Mouse (Mus musculus) fibroblast of lung, adult 2 months (primary cell): ENCODE measurements at regions not wholly inside any gene's neighbourhood (a gene's known extent, or its start where the extent isn't known, plus 50 kb on each side); places are given as distances from the start of the nearest gene placed in this dataset.

ENCODE experiments used
- DNase-seq: peaks from one replicate; pipeline ENCODE4 v3.0.0-alpha.2; 2011; ENCODE audit warnings: low read depth

DNA sequence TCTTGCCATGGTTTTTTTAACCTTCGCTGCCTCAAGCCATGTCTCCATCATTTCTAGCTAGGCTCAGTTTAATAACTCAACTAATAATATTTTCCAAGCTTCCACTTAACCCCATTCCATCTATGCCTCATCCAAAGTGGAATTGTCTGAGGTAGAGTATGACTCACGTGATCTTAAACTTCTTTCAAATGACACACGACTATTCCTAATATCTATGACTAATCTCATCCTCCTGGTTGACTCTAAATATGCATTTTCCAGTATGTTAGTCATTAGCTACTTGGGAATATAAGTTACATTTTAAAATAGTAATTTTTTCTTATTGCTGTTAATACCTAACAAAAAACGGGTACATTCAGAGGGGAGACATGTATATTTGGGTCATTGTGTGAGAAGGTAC, 524.8 kb upstream of the Pappa start:
- no peak for DNase-seq

DNA sequence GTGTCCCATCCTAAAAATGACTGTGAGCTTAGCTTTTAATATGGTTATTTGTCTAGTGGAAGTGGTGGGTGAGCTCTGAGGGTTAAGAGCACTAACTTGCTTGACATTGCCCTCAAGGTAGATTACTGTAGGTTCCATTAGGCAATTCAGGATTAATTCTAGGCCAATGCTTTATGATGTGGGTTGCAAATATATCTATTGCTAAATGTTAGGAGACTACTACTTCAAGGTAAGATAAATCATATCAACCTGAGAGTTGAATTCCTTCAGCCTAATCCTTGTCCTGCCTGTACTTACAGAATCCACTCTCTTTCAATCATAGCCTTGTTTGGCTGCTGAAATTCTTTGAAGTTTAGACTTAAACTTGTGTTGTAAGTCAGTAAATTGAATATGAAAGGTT, 501.2 kb upstream of the Pappa start:
- DNase-seq: no peak

GRCm38 (mm10) chr4:64632189-64632588, 491.8 kb upstream of the Pappa start:
- DNase-seq: no peak

- peak; percentile 82 for DNase-seq
Measured at GRCm38 (mm10) chr4:64635256-64635962, 488.6 kb upstream of the Pappa start.

DNA sequence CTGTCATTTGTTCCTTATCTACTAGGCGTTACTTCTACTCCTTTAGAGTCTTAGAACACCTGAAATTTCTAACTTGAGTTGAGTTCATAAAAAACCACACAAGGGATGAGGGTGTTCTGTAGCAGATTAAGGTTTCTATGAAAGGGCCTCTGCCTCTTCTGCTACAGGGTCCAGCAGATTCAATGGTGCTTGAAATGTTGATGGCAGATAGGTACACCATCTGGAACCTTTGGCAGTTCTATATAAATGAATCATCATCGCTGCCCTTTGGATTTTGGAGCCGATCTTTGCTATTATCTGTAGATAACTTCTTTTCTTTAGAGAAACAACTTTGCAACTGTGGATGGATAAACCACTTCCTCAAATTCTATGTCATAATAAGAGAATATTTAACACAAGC, 483.9 kb upstream of the Pappa start:
- no peak for DNase-seq

- peak; percentile 67 for DNase-seq
Measured at GRCm38 (mm10) chr4:64640976-64641375, 483.0 kb upstream of the Pappa start.

GRCm38 (mm10) chr4:64645141-64645540, 478.8 kb upstream of the Pappa start:
- no peak for DNase-seq

- DNase-seq: no peak
Measured at GRCm38 (mm10) chr4:64654157-64654556, 469.8 kb upstream of the Pappa start.

DNA sequence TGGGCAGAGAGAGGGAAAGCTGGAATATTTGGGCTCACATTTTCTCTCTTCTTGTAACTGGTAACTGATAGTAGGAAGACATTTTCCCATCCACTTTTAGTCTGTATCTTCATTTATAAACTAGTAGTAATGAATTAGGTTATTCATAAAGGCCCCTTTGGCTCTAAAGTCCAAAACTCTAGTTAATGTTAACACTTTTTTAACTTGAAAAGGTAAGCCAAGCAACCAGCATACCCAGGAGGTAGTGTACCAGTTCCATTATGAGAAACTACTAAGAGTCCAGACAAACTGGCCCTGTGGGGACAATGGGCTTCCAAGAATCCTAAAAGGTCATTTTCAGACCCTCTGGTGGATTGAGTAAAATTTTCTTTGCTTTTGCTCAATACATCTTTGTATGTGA, 468.4 kb upstream of the Pappa start:
- no peak for DNase-seq

DNA sequence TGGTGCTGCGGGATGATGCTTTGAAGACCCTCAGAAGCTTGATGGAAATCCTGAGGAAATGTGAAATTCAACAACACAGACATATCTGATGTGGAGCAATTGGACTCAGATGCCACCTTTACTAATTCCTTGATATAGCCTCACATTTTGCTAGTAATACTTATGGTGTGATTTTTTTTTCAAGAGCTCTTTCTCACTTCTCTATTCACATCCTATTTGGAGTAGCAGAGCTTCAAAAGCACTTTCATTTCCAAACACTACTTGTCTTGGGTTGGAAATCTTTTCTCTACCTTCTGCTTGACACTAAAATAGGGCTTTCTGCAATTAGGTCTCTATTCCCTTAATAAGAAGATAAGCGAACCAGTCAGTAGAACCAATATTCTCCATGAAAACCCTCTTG, 460.3 kb upstream of the Pappa start:
- DNase-seq: no peak

DNA sequence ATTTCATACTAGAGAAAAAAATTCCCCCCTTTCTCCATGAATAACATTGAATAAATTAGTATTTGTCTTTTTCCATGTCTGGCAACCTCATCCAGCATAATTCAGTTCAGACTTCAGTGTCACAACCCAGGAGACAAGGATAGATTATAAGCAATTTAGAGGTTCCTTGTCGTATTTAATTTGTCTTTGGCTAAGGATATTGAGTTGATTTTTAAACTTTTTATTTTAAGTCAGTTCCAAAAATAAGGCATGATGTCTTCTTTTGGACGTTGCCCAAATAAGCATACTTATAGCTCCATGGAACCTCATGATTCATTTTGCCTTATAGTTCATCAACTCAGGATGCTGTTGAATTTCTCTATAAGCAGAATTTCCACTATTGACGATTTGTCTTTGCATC, 456.0 kb upstream of the Pappa start:
- DNase-seq: no peak

DNA sequence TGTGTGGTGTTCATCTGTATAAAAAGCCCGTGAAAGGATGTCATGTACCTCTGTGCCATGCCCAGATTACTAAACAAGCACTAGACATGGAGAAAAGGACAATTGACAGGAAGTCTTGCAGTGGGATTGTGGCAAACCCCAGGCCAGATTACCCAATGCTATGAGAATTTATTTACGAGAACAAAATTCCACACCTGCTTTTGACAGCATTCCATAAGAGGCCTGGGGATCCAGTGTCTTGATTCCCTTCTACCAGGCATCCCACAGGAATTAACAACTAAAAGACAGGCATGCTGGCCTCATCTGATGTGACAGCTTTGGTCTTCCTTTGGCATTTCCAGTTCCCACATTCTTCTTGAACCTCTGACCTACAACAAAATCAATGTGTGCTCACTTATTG, 454.3 kb upstream of the Pappa start:
- no peak for DNase-seq

DNA sequence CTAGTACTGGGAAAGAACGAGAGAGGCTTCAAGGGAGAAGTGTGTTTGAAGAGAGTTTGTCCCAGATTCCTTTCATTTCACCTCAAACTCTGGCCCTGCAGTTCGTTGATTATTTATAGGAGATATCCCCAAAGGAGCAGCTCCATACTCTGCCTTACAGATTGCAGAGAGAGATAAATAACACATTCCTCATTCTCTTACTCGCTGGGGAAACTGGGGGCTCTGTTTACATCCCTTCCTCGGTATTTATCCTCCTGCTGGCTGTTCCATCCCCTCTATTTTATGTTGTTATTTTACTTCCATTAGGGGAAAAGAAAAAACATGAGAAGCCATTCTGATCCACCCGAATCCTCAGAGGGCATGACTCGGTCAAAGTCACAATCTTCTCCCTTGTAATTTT, 447.5 kb upstream of the Pappa start:
- DNase-seq: no peak

GRCm38 (mm10) chr4:64676881-64677280, 447.1 kb upstream of the Pappa start:
- DNase-seq: no peak

GRCm38 (mm10) chr4:64684654-64685053, 439.3 kb upstream of the Pappa start:
- DNase-seq: no peak

- no peak for DNase-seq
Measured at GRCm38 (mm10) chr4:64696134-64696533, 427.8 kb upstream of the Pappa start.

DNA sequence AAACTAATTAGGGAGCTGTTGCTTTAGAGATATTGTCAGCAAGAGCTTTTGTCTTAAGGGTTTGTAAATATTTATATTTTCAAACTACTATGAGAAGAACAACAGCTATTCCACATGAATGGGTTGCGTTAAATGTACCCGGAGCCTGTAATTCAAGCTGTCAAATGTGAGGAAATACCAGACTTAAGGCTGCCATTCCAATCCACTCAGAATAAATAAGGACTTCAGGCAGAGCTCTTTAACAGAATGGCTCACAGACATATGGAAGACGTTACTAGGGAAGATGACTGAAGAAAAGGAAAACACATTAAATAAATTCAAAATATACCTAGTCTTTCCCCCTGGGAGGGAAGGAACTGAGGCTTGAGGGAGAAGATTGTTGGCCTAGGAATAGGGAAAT, 400.7 kb upstream of the Pappa start:
- DNase-seq: no peak

GRCm38 (mm10) chr4:64724851-64725250, 399.1 kb upstream of the Pappa start:
- peak; percentile 65 for DNase-seq

GRCm38 (mm10) chr4:64755986-64756385, 368.0 kb upstream of the Pappa start:
- no peak for DNase-seq

GRCm38 (mm10) chr4:64768610-64769009, 355.4 kb upstream of the Pappa start:
- no peak for DNase-seq

GRCm38 (mm10) chr4:64803886-64804285, 320.1 kb upstream of the Pappa start:
- peak; percentile 36 for DNase-seq

DNA sequence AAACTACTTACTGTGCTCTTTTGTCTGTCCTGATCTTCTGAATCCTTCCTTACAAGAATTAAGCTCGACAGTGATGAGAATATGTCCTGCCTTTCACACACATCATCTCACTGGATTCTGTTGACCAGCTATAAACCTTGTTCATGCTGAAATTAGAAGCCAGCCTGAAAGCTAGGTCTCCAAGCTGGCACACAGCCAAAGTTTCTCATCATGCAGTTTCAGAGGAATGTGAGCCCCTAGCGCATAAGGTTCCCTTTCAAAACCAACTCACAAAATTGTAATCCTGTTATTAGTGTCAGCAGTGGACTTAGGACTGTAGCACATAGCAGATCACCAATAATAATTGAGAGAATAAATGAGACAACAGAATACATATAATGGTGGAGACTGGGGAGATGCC, 319.0 kb upstream of the Pappa start:
- no peak for DNase-seq

GRCm38 (mm10) chr4:64807148-64807547, 316.8 kb upstream of the Pappa start:
- no peak for DNase-seq

- no peak for DNase-seq
Measured at GRCm38 (mm10) chr4:64811974-64812373, 312.0 kb upstream of the Pappa start.

DNA sequence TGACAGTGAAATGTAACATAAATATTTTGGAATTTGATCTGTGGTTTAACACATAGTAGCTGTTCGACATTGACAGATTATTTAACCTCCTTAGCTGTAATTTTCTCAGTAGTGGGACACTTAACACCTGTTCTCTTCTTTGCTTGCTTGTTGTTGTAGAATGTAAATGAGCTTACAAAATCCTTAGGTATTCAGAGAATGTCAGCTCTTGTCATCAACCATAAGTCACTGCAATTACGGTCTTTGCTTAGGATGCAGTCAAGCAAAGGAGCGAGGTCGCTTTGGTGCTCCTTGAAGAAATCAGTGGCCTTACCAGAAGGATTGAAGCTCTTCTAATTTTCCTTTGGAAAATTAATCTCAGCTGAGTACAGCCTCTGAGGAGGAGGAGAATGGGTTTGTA, 311.2 kb upstream of the Pappa start:
- DNase-seq: no peak
